Mouse (Mus musculus) liver, postnatal 0 days (tissue): ENCODE measurements around the gene Pcx. TPM values are rescaled to one million over a fixed set of nuclear protein-coding genes. Genes with fewer than 3 reads are reported as not detected.

Experiments
- ATAC-seq: fragments of 200-750 bp; cut with Nextera tagmentation; 2 replicates; pipeline ENCODE4 v1.8.0; 2017; ENCODE audit warnings: mild to moderate bottlenecking, moderate library complexity
- DNase-seq: peaks from one replicate; pipeline ENCODE4 v3.0.0-alpha.2; 2016
- H3K27ac ChIP-seq: fragments of 300-500 bp; sonication (generic); 2 replicates; pipeline ENCODE4 v1.5.1; 2014; ENCODE audit warnings: antibody characterized with exemption, moderate library complexity, mild to moderate bottlenecking, low read depth
- H3K27me3 ChIP-seq: fragments of 300-500 bp; sonication (generic); 2 replicates; pipeline ENCODE4 v1.6.1; 2014; ENCODE audit warnings: low read length, control low read depth, mixed read lengths; ENCODE audit not compliant: insufficient read depth
- H3K36me3 ChIP-seq: fragments of 300-500 bp; sonication (generic); replicated peaks from 2 replicates; pipeline ENCODE4 v1.6.1; 2014; ENCODE audit warnings: mild to moderate bottlenecking, control low read depth, low read length, moderate library complexity, mixed read lengths; ENCODE audit not compliant: insufficient read depth
- H3K4me1 ChIP-seq: fragments of 300-500 bp; sonication (generic); 2 replicates; pipeline ENCODE4 v1.6.1; 2014; ENCODE audit warnings: antibody characterized with exemption, mild to moderate bottlenecking, control low read depth; ENCODE audit not compliant: insufficient read depth
- H3K4me2 ChIP-seq: fragments of 300-500 bp; sonication (generic); 2 replicates; pipeline ENCODE4 v1.6.1; 2014; ENCODE audit warnings: low read depth, mild to moderate bottlenecking, low read length, moderate library complexity, mixed read lengths
- H3K4me3 ChIP-seq: fragments of 300-500 bp; sonication (generic); 2 replicates; pipeline ENCODE4 v1.5.1; 2014; ENCODE audit warnings: low read depth, low read length
- H3K9ac ChIP-seq: fragments of 300-500 bp; sonication (generic); replicated peaks from 2 replicates; pipeline ENCODE4 v1.6.1; 2014; ENCODE audit warnings: mild to moderate bottlenecking, moderate library complexity
- H3K9me3 ChIP-seq: fragments of 300-500 bp; sonication (generic); 2 replicates; pipeline ENCODE4 v1.6.1; 2016; ENCODE audit warnings: mild to moderate bottlenecking, control low read depth, low read length, mixed read lengths
- CTCF ChIP-seq: sonication (generic); IDR thresholded peaks from 2 replicates; pipeline ENCODE4 v1.5.1; 2016; ENCODE audit warnings: antibody characterized with exemption, low read depth
- EP300 ChIP-seq: IDR thresholded peaks from 2 replicates; pipeline ENCODE4 v1.6.1; 2016; ENCODE audit warnings: antibody characterized with exemption, low read depth, mild to moderate bottlenecking
- WGBS: fragments of 180-500 bp; shearing (Covaris S2); extraction: QIAGEN DNeasy Blood & Tissue Kit; methylation state at CpG from one replicate; pipeline ENCODE4 v1.1.7; 2014; ENCODE audit not compliant: insufficient replicate concordance; 5-methylcytosine and 5-hydroxymethylcytosine counted together
- polyA plus RNA-seq: library from polyadenylated mRNA; unstranded; fragments of >200 nt; fragmentation: Nextera tagmentation; extraction: Ambion mirVana; gene quantifications from 2 replicates; pipeline ENCODE4 v1.2.1, GENCODE M21; 2015

The Pcx gene
- polyA plus RNA-seq, 1 experiment from 2014 or later = 283 TPM

- Histone ChIP-seq H3K27me3 (peaks cover 6% of the 10 kb centered on the region; the same call in 1 of the 2 replicates), H3K4me2 (no peak overlapping the region), H3K9ac (no peak overlapping the region), H3K4me1 (peaks cover 5% of the 10 kb centered on the region), H3K4me3 (no peak overlapping the region), H3K27ac (no peak overlapping the region), H3K36me3 (no peaks in the 10 kb centered on the region), H3K9me3 (no peaks in the 10 kb centered on the region)
- no peak for ATAC-seq
- DNase-seq = no peak
- WGBS = 78% methylated on average over 3 of the region's 3 CpGs
- no peak for TF ChIP-seq CTCF
- no peak for TF ChIP-seq EP300
Measured at GRCm38 (mm10) chr19:4482111-4482859, 28.0 kb upstream of the Pcx start.

GRCm38 (mm10) chr19:4485006-4485405 is 25.3 kb upstream of the Pcx start:
- Histone ChIP-seq H3K36me3 (no peaks in the 10 kb centered on the region), H3K9ac (no peak overlapping the region), H3K4me2 (no peak overlapping the region), H3K9me3 (no peaks in the 10 kb centered on the region), H3K4me3 (no peak overlapping the region), H3K27ac (no peak overlapping the region), H3K4me1 (no peaks in the 10 kb centered on the region), H3K27me3 (no peaks in the 10 kb centered on the region)
- TF ChIP-seq CTCF (no peak), EP300 (no peak)
- 54% methylated on average over 5 of the region's 5 CpGs for WGBS
- no peak for ATAC-seq
- DNase-seq = no peak

- Histone ChIP-seq H3K9me3 (no peaks in the 10 kb centered on the region), H3K36me3 (no peaks in the 10 kb centered on the region), H3K9ac (no peak overlapping the region), H3K4me1 (0 out of 2 replicates have a peak, but pooled peaks cover 2% of the 10 kb centered on the region), H3K4me3 (no peak overlapping the region), H3K27ac (no peak overlapping the region), H3K27me3 (no peaks in the 10 kb centered on the region), H3K4me2 (no peak overlapping the region)
- TF ChIP-seq CTCF = no peak
- TF ChIP-seq EP300 = no peak
- DNase-seq (no peak), ATAC-seq (no peak)
- 73% methylated on average over 2 of the region's 2 CpGs for WGBS
Measured at GRCm38 (mm10) chr19:4487877-4488276, 22.4 kb upstream of the Pcx start.

- ATAC-seq (no peak), DNase-seq (no peak)
- H3K36me3 ChIP-seq = no peaks in the 10 kb centered on the region
- H3K9me3 ChIP-seq = no peaks in the 10 kb centered on the region
- 0 out of 2 replicates have a peak, but pooled peaks have one; percentile 2 for TF ChIP-seq CTCF
- TF ChIP-seq EP300 = no peak
- H3K4me3 ChIP-seq = no peak overlapping the region
- no peak overlapping the region for H3K27ac ChIP-seq
- H3K4me1 ChIP-seq = 0 out of 2 replicates have a peak, but pooled peaks cover 2% of the 10 kb centered on the region
- no peak overlapping the region for H3K4me2 ChIP-seq
- 67% methylated on average over 10 of the region's 10 CpGs for WGBS
- H3K9ac ChIP-seq = no peak overlapping the region
- H3K27me3 ChIP-seq = no peaks in the 10 kb centered on the region
Measured at GRCm38 (mm10) chr19:4491080-4491695, 19.1 kb upstream of the Pcx start.

GRCm38 (mm10) chr19:4492526-4493296 is 17.6 kb upstream of the Pcx start:
- no peak overlapping the region for H3K9ac ChIP-seq
- no peak overlapping the region for H3K27ac ChIP-seq
- whole genome bisulfite sequencing = 60% methylated on average over 9 of the region's 9 CpGs
- H3K9me3 ChIP-seq = no peaks in the 10 kb centered on the region
- 0 out of 2 replicates have a peak, but pooled peaks cover 8% of the 10 kb centered on the region for H3K4me1 ChIP-seq
- H3K36me3 ChIP-seq = no peaks in the 10 kb centered on the region
- no peak overlapping the region for H3K4me3 ChIP-seq
- DNase-seq = no peak
- no peak overlapping the region for H3K4me2 ChIP-seq
- H3K27me3 ChIP-seq = no peaks in the 10 kb centered on the region
- TF ChIP-seq CTCF (no peak), EP300 (no peak)
- ATAC-seq = no peak

GRCm38 (mm10) chr19:4494707-4495106 is 15.6 kb upstream of the Pcx start:
- 0 out of 2 replicates have a peak, but pooled peaks cover 11% of the 10 kb centered on the region for H3K4me1 ChIP-seq
- DNase-seq (no peak), ATAC-seq (no peak)
- no peak overlapping the region for H3K27ac ChIP-seq
- no peaks in the 10 kb centered on the region for H3K9me3 ChIP-seq
- no peak overlapping the region for H3K4me3 ChIP-seq
- no peak overlapping the region for H3K9ac ChIP-seq
- H3K4me2 ChIP-seq = no peak overlapping the region
- WGBS = 72% methylated on average over 7 of the region's 7 CpGs
- H3K36me3 ChIP-seq = no peaks in the 10 kb centered on the region
- no peaks in the 10 kb centered on the region for H3K27me3 ChIP-seq
- no peak for TF ChIP-seq EP300
- TF ChIP-seq CTCF = no peak
